Comparison of ENCODE assay signal across 8 mouse cellular contexts in the genomic region with DNA sequence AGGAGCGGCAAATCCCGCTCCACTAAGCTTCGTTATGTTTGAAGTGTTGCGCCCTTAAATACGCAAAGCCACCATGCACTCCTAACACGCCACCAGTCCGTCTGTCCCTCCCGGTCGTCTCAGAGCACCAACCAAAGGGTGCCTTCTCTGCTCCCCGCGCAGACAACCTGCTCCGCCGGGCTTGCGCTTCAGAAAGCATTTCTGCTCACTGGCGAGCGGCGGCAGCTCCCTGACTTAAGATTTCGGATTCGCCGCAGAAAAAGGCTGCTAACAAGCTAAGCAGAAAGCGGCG. TPM values are rescaled to one million over a fixed set of nuclear protein-coding genes. Genes with fewer than 3 reads are reported as not detected.
DNase-seq lines count a peak whose midpoint lies in the region; ATAC-seq and TF ChIP-seq lines count a peak whose summit lies in the region.

No protein-coding gene starts in this region.

- no peak for TF ChIP-seq CTCF in ES-Bruce4 (IDR thresholded peaks at IDR 0.05; ENCODE audit: low read depth, low read length)

- DNase-seq in heart, postnatal 25 days (ENCODE audit: low spot score): no peak
- no peak for DNase-seq in layer of hippocampus, postnatal 10 days (ENCODE audit: low spot score in 2 of 2)
- DNase-seq in right cerebral cortex, postnatal 25 days: no peak
- DNase-seq in layer of hippocampus, adult 9-10 months (ENCODE audit: low spot score): no peak

- peak overlapping the region; percentile 84 for H3K4me2 ChIP-seq in heart, embryonic 12.5 days
- H3K4me2 ChIP-seq in forebrain, embryonic 13.5 days: peak overlapping the region; percentile 75
- peak overlapping the region; percentile 76 for H3K4me2 ChIP-seq in liver, embryonic 15.5 days

- no peak for TF ChIP-seq POLR2A in ES-Bruce4 (IDR thresholded peaks at IDR 0.05; ENCODE audit: insufficient read depth, low read length)

- peak overlapping the region; percentile 99 for H3K9ac ChIP-seq in heart, embryonic 12.5 days
- peak overlapping the region; percentile 95 for H3K9ac ChIP-seq in ES-Bruce4 (ENCODE audit: low read depth, poor library complexity, severe bottlenecking)
- peak overlapping the region; percentile 99 for H3K9ac ChIP-seq in forebrain, embryonic 13.5 days
- H3K9ac ChIP-seq in liver, embryonic 15.5 days: peak overlapping the region; percentile 95

- peaks cover 43% of the 10 kb centered on the region for H3K36me3 ChIP-seq in heart, embryonic 12.5 days
- H3K36me3 ChIP-seq in ES-Bruce4 (ENCODE audit: control insufficient read depth, insufficient read depth, low read length, poor library complexity, severe bottlenecking): peaks cover 35% of the 10 kb centered on the region
- peaks cover 41% of the 10 kb centered on the region for H3K36me3 ChIP-seq in forebrain, embryonic 13.5 days (ENCODE audit: poor library complexity, severe bottlenecking)
- peaks cover 43% of the 10 kb centered on the region for H3K36me3 ChIP-seq in liver, embryonic 15.5 days (replicated peaks)

- under 1% methylated on average over 22 of the region's 22 CpGs for WGBS in heart, embryonic 12.5 days
- WGBS in forebrain, embryonic 13.5 days: under 1% methylated on average over 22 of the region's 22 CpGs
- under 1% methylated on average over 22 of the region's 22 CpGs for WGBS in liver, embryonic 15.5 days (ENCODE audit: insufficient replicate concordance)

- intact Hi-C loops in heart, postnatal 25 days (cut with DNase I): no loop called here

- H3K27ac ChIP-seq in heart, embryonic 12.5 days (ENCODE audit: poor library complexity, severe bottlenecking): peak overlapping the region; percentile 93
- H3K27ac ChIP-seq in ES-Bruce4 (ENCODE audit: insufficient read depth, low read length): peak overlapping the region; percentile 79
- H3K27ac ChIP-seq in forebrain, embryonic 13.5 days: peak overlapping the region; percentile 97
- peak overlapping the region; percentile 86 for H3K27ac ChIP-seq in liver, embryonic 15.5 days (replicated peaks)

- ATAC-seq in heart, embryonic 12.5 days (ENCODE audit: insufficient number of reproducible peaks, low FRiP score): no peak; the same call in 1 of the 2 replicates
- peak; percentile 11; the same call in 1 of the 2 replicates for ATAC-seq in forebrain, embryonic 13.5 days
- ATAC-seq in liver, embryonic 15.5 days (ENCODE audit: insufficient read depth): no peak

- no peaks in the 10 kb centered on the region for H3K9me3 ChIP-seq in heart, embryonic 12.5 days (replicated peaks)
- H3K9me3 ChIP-seq in ES-Bruce4 (replicated peaks; ENCODE audit: control insufficient read depth, insufficient read depth, low read length, poor library complexity, severe bottlenecking): no peaks in the 10 kb centered on the region
- H3K9me3 ChIP-seq in forebrain, embryonic 13.5 days (replicated peaks): no peaks in the 10 kb centered on the region
- H3K9me3 ChIP-seq in liver, embryonic 15.5 days (replicated peaks): no peaks in the 10 kb centered on the region

- peaks cover 20% of the 10 kb centered on the region for H3K4me1 ChIP-seq in heart, embryonic 12.5 days (replicated peaks)
- H3K4me1 ChIP-seq in ES-Bruce4 (ENCODE audit: control insufficient read depth, insufficient read depth, low read length): no peaks in the 10 kb centered on the region
- peaks cover 27% of the 10 kb centered on the region for H3K4me1 ChIP-seq in forebrain, embryonic 13.5 days
- H3K4me1 ChIP-seq in liver, embryonic 15.5 days (replicated peaks): peaks cover 41% of the 10 kb centered on the region

- TF ChIP-seq EP300 in ES-Bruce4 (IDR thresholded peaks at IDR 0.05; ENCODE audit: insufficient read depth, low read depth, low read length): no peak

- H3K27me3 ChIP-seq in heart, embryonic 12.5 days (replicated peaks): no peaks in the 10 kb centered on the region
- no peaks in the 10 kb centered on the region for H3K27me3 ChIP-seq in ES-Bruce4 (ENCODE audit: control insufficient read depth, insufficient read depth, low read length, poor library complexity, severe bottlenecking)
- H3K27me3 ChIP-seq in forebrain, embryonic 13.5 days: no peaks in the 10 kb centered on the region
- H3K27me3 ChIP-seq in liver, embryonic 15.5 days: no peaks in the 10 kb centered on the region

- H3K4me3 ChIP-seq in heart, embryonic 12.5 days: peak overlapping the region; percentile 95
- H3K4me3 ChIP-seq in ES-Bruce4 (ENCODE audit: low read depth, low read length): peak overlapping the region; percentile 90
- peak overlapping the region; percentile 97 for H3K4me3 ChIP-seq in forebrain, embryonic 13.5 days
- H3K4me3 ChIP-seq in liver, embryonic 15.5 days (replicated peaks): peak overlapping the region; percentile 96

RNA-seq across cellular contexts. Expression of gene Rpl32, which starts 0.4 kb away (rescaled TPM):
- 1,366 and 1,429 TPM in 2 replicates for polyA plus RNA-seq in heart, embryonic 12.5 days (2016; fragmentation: Nextera tagmentation; extraction: Ambion mirVana)
- total RNA-seq in heart, postnatal 25 days (2021): 100 to 1,000 TPM; 575 to 621 TPM
- polyA plus RNA-seq in ES-Bruce4 (2011; ENCODE audit: insufficient read depth, insufficient read length, low read depth, missing spikeins): 3,790 and 3,890 TPM in 2 replicates
- 1,595 and 1,910 TPM in 2 replicates for polyA plus RNA-seq in forebrain, embryonic 13.5 days (2015; fragmentation: Nextera tagmentation; extraction: Ambion mirVana)
- polyA plus RNA-seq in liver, embryonic 15.5 days (2015; fragmentation: Nextera tagmentation; extraction: Ambion mirVana): 836 and 1,114 TPM in 2 replicates
- 100 to 1,000 TPM; 566 to 632 TPM for total RNA-seq in layer of hippocampus, postnatal 10 days (2021)

RNA-seq across cellular contexts. Expression of gene Efcab12, which starts 30.1 kb away (rescaled TPM):
- 0.54 and 0.83 TPM in 2 replicates for polyA plus RNA-seq in heart, embryonic 12.5 days (2016; fragmentation: Nextera tagmentation; extraction: Ambion mirVana)
- under 1 TPM; 0.39 to 0.49 TPM for total RNA-seq in heart, postnatal 25 days (2021)
- polyA plus RNA-seq in ES-Bruce4 (2011; ENCODE audit: insufficient read depth, insufficient read length, low read depth, missing spikeins): 0.88 and 1.1 TPM in 2 replicates
- polyA plus RNA-seq in forebrain, embryonic 13.5 days (2015; fragmentation: Nextera tagmentation; extraction: Ambion mirVana): 1.7 and 1.9 TPM in 2 replicates
- polyA plus RNA-seq in liver, embryonic 15.5 days (2015; fragmentation: Nextera tagmentation; extraction: Ambion mirVana): 0.06 and 0.15 TPM in 2 replicates
- total RNA-seq in layer of hippocampus, postnatal 10 days (2021): 1 to 10 TPM; 2.9 to 3.5 TPM

RNA-seq across cellular contexts. Expression of gene Cand2, which starts 33.8 kb away (rescaled TPM):
- 71.6 and 73.7 TPM in 2 replicates for polyA plus RNA-seq in heart, embryonic 12.5 days (2016; fragmentation: Nextera tagmentation; extraction: Ambion mirVana)
- 10 to 100 TPM; 72.5 to 74.4 TPM for total RNA-seq in heart, postnatal 25 days (2021)
- polyA plus RNA-seq in ES-Bruce4 (2011; ENCODE audit: insufficient read depth, insufficient read length, low read depth, missing spikeins): 12.8 and 13.9 TPM in 2 replicates
- 23.8 and 26.5 TPM in 2 replicates for polyA plus RNA-seq in forebrain, embryonic 13.5 days (2015; fragmentation: Nextera tagmentation; extraction: Ambion mirVana)
- 2.9 and 3.0 TPM in 2 replicates for polyA plus RNA-seq in liver, embryonic 15.5 days (2015; fragmentation: Nextera tagmentation; extraction: Ambion mirVana)
- 1 to 10 TPM; 5.6 to 6.1 TPM for total RNA-seq in layer of hippocampus, postnatal 10 days (2021)

RNA-seq across cellular contexts. Expression of gene Mbd4, which starts 45.0 kb away (rescaled TPM):
- polyA plus RNA-seq in heart, embryonic 12.5 days (2016; fragmentation: Nextera tagmentation; extraction: Ambion mirVana): 11.0 and 14.2 TPM in 2 replicates
- total RNA-seq in heart, postnatal 25 days (2021): 1 to 10 TPM in 1 of 2 experiments, under 1 TPM in 1; 0.95 to 1.2 TPM
- 24.7 and 28.0 TPM in 2 replicates for polyA plus RNA-seq in ES-Bruce4 (2011; ENCODE audit: insufficient read depth, insufficient read length, low read depth, missing spikeins)
- 20.4 and 21.3 TPM in 2 replicates for polyA plus RNA-seq in forebrain, embryonic 13.5 days (2015; fragmentation: Nextera tagmentation; extraction: Ambion mirVana)
- polyA plus RNA-seq in liver, embryonic 15.5 days (2015; fragmentation: Nextera tagmentation; extraction: Ambion mirVana): 8.0 and 8.8 TPM in 2 replicates
- total RNA-seq in layer of hippocampus, postnatal 10 days (2021): 1 to 10 TPM; 5.0 to 6.2 TPM

RNA-seq across cellular contexts. Expression of gene Ift122, which starts 45.1 kb away (rescaled TPM):
- polyA plus RNA-seq in heart, embryonic 12.5 days (2016; fragmentation: Nextera tagmentation; extraction: Ambion mirVana): 22.7 and 24.5 TPM in 2 replicates
- 10 to 100 TPM; 11.4 to 11.7 TPM for total RNA-seq in heart, postnatal 25 days (2021)
- 13.5 and 17.1 TPM in 2 replicates for polyA plus RNA-seq in ES-Bruce4 (2011; ENCODE audit: insufficient read depth, insufficient read length, low read depth, missing spikeins)
- 26.1 and 28.4 TPM in 2 replicates for polyA plus RNA-seq in forebrain, embryonic 13.5 days (2015; fragmentation: Nextera tagmentation; extraction: Ambion mirVana)
- 2.2 and 2.6 TPM in 2 replicates for polyA plus RNA-seq in liver, embryonic 15.5 days (2015; fragmentation: Nextera tagmentation; extraction: Ambion mirVana)
- 10 to 100 TPM; 24.0 to 25.9 TPM for total RNA-seq in layer of hippocampus, postnatal 10 days (2021)
